Mouse (Mus musculus) CH12.LX (cell line): ENCODE results near the gene Gm20388.

Experiments used
- CTCF ChIP-seq, 2 experiments: IDR thresholded peaks in 1 of 2; conservative IDR thresholded peaks in 1 of 2; 2 replicates each; pipeline ENCODE4 v1.5.1; 2011 to 2012; ENCODE audit warnings: low read depth in 2 of 2, low read length in 2 of 2, improper control_type of control experiment in 1 of 2, inconsistent platforms in 1 of 2, mild to moderate bottlenecking in 1 of 2, moderate library complexity in 1 of 2
- E2F4 ChIP-seq: IDR thresholded peaks from 2 replicates; pipeline ENCODE4 v1.6.1; 2011; ENCODE audit warnings: low read depth, low read length, improper control_type of control experiment; ENCODE audit not compliant: insufficient replicate concordance
- EP300 ChIP-seq: IDR thresholded peaks from 2 replicates; pipeline ENCODE4 v1.6.1; 2011; ENCODE audit warnings: low read length, improper control_type of control experiment
- ETS1 ChIP-seq: conservative IDR thresholded peaks from 2 replicates; pipeline ENCODE4 v1.6.1; 2012; ENCODE audit warnings: low read depth, mild to moderate bottlenecking, inconsistent platforms, low read length, improper control_type of control experiment, moderate library complexity
- JUND ChIP-seq: conservative IDR thresholded peaks from 2 replicates; pipeline ENCODE4 v1.6.1; 2011; ENCODE audit warnings: low read depth, low read length, improper control_type of control experiment
- MAFK ChIP-seq: IDR thresholded peaks from 2 replicates; pipeline ENCODE4 v1.6.1; 2011; ENCODE audit warnings: low read length, improper control_type of control experiment; ENCODE audit not compliant: insufficient replicate concordance
- MAZ ChIP-seq: IDR thresholded peaks from 2 replicates; pipeline ENCODE4 v1.6.1; 2012; ENCODE audit warnings: low read depth, mild to moderate bottlenecking, inconsistent platforms, low read length, improper control_type of control experiment, moderate library complexity
- MEF2A ChIP-seq: IDR thresholded peaks from 2 replicates; pipeline ENCODE4 v1.6.1; 2014; ENCODE audit warnings: low read depth, mild to moderate bottlenecking, inconsistent platforms, low read length, improper control_type of control experiment, borderline replicate concordance
- MXI1 ChIP-seq: IDR thresholded peaks from 2 replicates; pipeline ENCODE4 v1.6.1; 2011; ENCODE audit warnings: mild to moderate bottlenecking, low read depth, low read length, improper control_type of control experiment
- NRF1 ChIP-seq: IDR thresholded peaks from 2 replicates; pipeline ENCODE4 v1.6.1; 2014; ENCODE audit warnings: low read depth, mild to moderate bottlenecking, inconsistent platforms, low read length, improper control_type of control experiment, moderate library complexity
- POLR2A ChIP-seq: IDR thresholded peaks from 2 replicates; pipeline ENCODE4 v1.6.1; 2011; ENCODE audit warnings: low read depth, mild to moderate bottlenecking, improper control_type of control experiment, low read length
- TBP ChIP-seq: conservative IDR thresholded peaks from 2 replicates; pipeline ENCODE4 v1.6.1; 2011; ENCODE audit warnings: low read depth, low read length, improper control_type of control experiment

DNA sequence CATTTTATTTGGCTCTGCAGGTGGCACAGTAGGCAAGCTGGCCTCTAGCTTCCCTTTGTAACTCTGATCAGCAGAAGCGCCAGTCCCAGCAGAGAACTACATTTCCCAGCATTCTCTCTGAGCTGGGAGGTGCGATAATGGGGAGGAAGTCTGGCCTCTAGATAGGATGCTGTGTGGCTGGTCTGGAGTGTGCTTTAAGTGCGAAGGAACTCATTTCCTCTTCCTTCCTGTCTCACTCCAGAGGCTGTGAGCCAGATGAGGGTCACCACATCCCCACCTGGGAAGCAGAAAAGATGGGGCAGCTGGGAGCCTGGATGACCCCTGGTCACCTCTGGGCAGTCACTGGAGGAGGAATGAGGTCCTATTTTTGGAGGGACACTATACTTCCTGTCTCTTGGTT lies 1265.7 kb downstream of the Gm20388 start:
- TF ChIP-seq E2F4 (no peak), MEF2A (no peak), MAFK (no peak), ETS1 (no peak), POLR2A (no peak), CTCF (conservative IDR thresholded peaks at IDR 0.05 in 1 of 2, IDR thresholded peaks at IDR 0.05 in 1 of 2; ENCODE audit: low read depth in 2 of 2, low read length in 2 of 2) (no peak), JUND (no peak), EP300 (no peak), MAZ (no peak), NRF1 (no peak), MXI1 (no peak), TBP (no peak)
